Mouse (Mus musculus): ENCODE results near the gene Rhno1. TPM values are rescaled to one million over a fixed set of nuclear protein-coding genes. Genes with fewer than 3 reads are reported as not detected.
"Not testable (repeated sequence)": the region's sequence is repeated elsewhere in the genome, so short reads cannot be mapped to it uniquely, and the experiment has no call there.

Gene Rhno1
- polyA plus RNA-seq, 1 experiment from 2014 or later: 118 TPM

DNA sequence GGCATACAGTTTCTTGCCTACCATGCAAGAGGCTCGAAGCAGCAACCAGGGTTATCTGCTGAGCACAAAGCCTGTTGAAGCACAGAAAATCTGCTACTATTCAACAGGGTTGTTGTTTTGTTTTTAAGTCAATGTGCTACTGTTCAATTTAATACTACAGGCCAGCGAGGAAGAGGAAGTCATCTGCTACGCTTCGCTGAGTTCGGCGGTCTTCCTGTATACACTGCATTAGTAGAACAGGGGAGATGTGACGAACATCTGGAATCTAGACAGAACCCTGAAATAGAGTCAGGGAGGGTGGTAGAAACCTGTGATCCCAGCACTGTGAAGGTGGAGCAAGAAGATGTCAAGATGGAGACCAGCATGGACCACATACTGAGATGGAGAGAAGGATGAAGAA, 21.0 kb upstream of the Rhno1 start:
- Histone ChIP-seq H3K4me3 (no peak overlapping the region), H3K27me3 (no peaks in the 10 kb centered on the region), H3K9me3 (no peaks in the 10 kb centered on the region), H3K4me2 (no peak overlapping the region), H3K36me3 (no peaks in the 10 kb centered on the region), H3K9ac (no peak overlapping the region), H3K27ac (no peak overlapping the region), H3K4me1 (no peaks in the 10 kb centered on the region)
- ATAC-seq (ENCODE audit: insufficient number of reproducible peaks, low FRiP score, low TSS enrichment, low read depth): no peak
- 80% methylated on average over 7 of the region's 7 CpGs for WGBS

DNA sequence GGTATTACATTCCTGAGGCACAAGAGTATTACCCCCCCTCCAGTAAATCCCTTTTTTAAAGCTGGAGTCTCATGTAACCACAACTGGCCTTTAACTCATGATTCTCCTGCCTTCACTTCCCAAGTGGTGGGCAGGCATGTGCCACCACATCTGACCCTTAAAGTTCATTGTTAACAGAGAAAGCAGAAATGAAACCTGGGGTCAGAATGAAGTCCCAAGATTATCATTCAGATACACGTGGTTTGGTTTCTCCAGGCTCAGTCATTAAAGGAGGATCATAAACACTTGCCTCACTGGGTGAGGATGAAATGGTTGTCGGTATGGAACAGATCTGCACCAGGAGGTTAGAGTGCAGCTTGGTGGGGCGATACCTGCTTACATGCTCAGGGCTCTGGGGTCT, 18.5 kb upstream of the Rhno1 start:
- 51% methylated on average over 3 of the region's 3 CpGs for WGBS
- H3K4me2 ChIP-seq: no peak overlapping the region
- no peaks in the 10 kb centered on the region for H3K27me3 ChIP-seq
- H3K27ac ChIP-seq: no peak overlapping the region
- no peak for ATAC-seq (ENCODE audit: insufficient number of reproducible peaks, low FRiP score, low TSS enrichment, low read depth)
- no peaks in the 10 kb centered on the region for H3K4me1 ChIP-seq
- H3K9me3 ChIP-seq: no peaks in the 10 kb centered on the region
- H3K36me3 ChIP-seq: peaks cover 4% of the 10 kb centered on the region
- no peak overlapping the region for H3K9ac ChIP-seq
- H3K4me3 ChIP-seq: no peak overlapping the region

DNA sequence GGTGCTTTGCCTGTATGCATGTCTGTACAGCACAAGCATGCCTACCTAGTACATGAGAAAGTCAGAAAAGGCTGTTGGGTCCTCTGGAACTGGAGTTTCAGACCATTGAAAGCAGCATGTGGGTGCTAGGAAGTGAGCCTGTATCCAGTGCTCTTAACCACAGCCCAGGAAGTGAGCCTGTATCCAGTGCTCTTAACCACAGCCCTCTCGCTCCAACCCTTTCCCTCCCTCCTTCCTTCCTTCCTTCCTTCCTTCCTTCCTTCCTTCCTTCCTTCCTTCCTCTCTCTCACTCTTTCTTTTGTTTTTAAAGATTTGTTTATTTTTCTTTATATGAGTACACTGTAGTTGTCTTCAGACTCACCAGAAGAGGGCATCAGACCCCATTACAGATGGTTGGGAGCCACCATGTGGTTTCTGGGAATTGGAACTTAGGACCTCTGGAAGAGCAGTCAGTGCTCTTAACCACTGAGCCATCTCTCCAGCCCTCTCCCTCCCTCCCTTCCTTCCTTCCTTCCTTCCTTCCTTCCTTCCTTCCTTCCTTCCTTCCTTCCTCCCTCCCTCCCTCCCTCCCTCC, 18.0 kb upstream of the Rhno1 start:
- not testable (repeated sequence) for H3K4me3 ChIP-seq; H3K4me2 ChIP-seq; H3K36me3 ChIP-seq; H3K9me3 ChIP-seq; H3K27ac ChIP-seq; ATAC-seq (ENCODE audit: insufficient number of reproducible peaks, low FRiP score, low TSS enrichment, low read depth); H3K4me1 ChIP-seq; H3K9ac ChIP-seq; H3K27me3 ChIP-seq
- 73% methylated on average over 1 of the region's 1 CpGs for WGBS

DNA sequence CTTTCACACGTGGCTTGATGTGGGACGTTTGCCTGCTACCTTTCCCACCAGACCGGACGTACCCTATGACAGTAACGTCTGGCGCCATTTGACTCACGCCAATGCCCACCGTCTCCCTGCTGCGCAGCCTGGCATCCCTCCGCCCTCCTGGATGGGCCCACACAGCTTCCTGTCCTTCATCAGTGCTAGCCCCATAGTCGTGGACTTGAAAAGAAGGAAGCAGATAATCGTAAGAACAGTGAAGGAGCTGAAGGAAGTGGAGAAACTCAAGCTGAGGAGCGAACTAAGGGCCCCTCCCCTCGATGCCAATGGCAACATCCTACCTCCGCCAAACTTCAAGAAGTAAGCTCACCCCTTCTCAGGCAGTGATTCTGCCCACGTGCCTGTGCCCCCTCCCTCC, 16.9 kb upstream of the Rhno1 start:
- no peaks in the 10 kb centered on the region for H3K9me3 ChIP-seq
- H3K9ac ChIP-seq: no peak overlapping the region
- WGBS: 82% methylated on average over 16 of the region's 16 CpGs

DNA sequence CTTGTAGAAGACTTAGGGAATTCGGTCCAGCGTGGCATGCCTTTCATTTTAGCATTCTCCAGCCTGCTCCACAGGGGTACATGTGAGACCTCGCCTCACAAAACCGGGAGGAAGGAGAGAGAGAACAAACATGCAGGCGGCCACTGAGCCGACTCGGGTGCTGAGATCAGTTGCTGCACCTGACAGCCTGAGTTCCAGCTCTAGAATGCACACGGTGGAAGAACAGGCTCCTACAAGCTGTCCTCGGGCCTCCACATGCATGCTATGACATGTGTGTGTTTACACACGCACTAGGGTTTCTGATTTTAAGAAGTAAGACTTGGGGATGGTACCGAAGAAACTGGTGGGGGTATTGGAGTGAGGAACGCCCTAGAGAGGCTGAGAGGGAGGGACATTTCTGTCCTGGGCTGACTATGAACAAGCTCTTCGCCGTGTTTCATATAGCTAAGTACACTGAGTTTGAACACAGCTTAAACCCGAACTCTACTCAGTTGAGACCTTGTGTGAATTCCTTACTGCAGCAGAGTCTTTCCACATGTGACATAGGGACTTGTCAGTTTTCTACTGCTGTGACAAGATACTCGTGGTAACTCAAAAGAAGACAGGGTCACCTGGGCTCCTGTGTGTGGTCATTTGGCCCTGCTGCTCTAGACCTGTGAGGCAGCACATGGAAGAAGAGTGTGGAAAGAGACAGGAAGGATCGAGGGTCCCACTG, 13.8 kb upstream of the Rhno1 start:
- Histone ChIP-seq H3K27ac (peak overlapping the region; percentile 57; the same call in 1 of the 2 replicates), H3K9me3 (no peaks in the 10 kb centered on the region), H3K36me3 (peaks cover 44% of the 10 kb centered on the region), H3K4me1 (peaks cover 7% of the 10 kb centered on the region; the same call in 1 of the 2 replicates), H3K27me3 (no peaks in the 10 kb centered on the region), H3K9ac (no peak overlapping the region), H3K4me3 (no peak overlapping the region), H3K4me2 (no peak overlapping the region)
- WGBS: 78% methylated on average over 17 of the region's 17 CpGs
- ATAC-seq (ENCODE audit: insufficient number of reproducible peaks, low FRiP score, low TSS enrichment, low read depth): no peak

More for the DNA sequence above, 16.9 kb upstream of the Rhno1 start:
- Histone ChIP-seq H3K4me2 (no peak overlapping the region), H3K27ac (no peak overlapping the region), H3K36me3 (peaks cover 14% of the 10 kb centered on the region), H3K4me1 (peaks cover 6% of the 10 kb centered on the region; the same call in 1 of the 2 replicates), H3K27me3 (no peaks in the 10 kb centered on the region), H3K4me3 (no peak overlapping the region)
- no peak for ATAC-seq (ENCODE audit: insufficient number of reproducible peaks, low FRiP score, low TSS enrichment, low read depth)

GRCm38 (mm10) chr6:128375192-128375591, 12.5 kb upstream of the Rhno1 start, which contains the start of the genes Tex52 and Gm44596:
Tex52 (plus strand) TSS chr6:128375456.
Gm44596 (plus strand) TSS chr6:128375503.
- Histone ChIP-seq H3K27ac (peak within 1 kb of the TSS; percentile 57), H3K36me3 (peaks cover 57% of the 10 kb centered on the region), H3K4me3 (no peak within 1 kb of the TSS), H3K9me3 (no peaks in the 10 kb centered on the region), H3K27me3 (no peaks in the 10 kb centered on the region), H3K4me2 (no peak within 1 kb of the TSS), H3K9ac (no peak within 1 kb of the TSS), H3K4me1 (peaks cover 7% of the 10 kb centered on the region; the same call in 1 of the 2 replicates)
- 0 out of 2 replicates have a peak, but pooled peaks have one; percentile 15 for ATAC-seq (ENCODE audit: insufficient number of reproducible peaks, low FRiP score, low TSS enrichment, low read depth)
- WGBS: 52% methylated on average over 6 of the region's 6 CpGs

DNA sequence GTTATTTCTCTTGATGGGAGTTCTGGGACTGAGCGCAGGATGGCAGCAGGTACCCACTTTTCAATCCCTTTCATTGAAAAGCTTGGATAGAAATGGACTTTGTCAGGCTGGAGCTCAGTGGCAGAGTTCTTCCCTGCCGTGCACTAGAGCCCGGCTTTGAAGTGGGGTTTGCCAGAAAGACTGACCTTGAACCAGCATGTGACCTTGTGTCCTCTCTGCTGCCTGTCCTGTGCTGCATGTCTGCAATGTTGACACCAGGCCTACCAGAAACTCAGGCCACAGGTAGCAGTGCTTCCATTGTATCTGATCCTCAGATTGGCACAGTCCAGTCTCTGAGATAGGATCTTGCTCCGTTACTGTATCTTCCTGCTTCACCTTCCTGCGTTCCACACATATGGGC, 7.3 kb upstream of the Rhno1 start:
- 90% methylated on average over 5 of the region's 5 CpGs for WGBS
- Histone ChIP-seq H3K4me2 (no peak overlapping the region), H3K4me3 (no peak overlapping the region), H3K4me1 (peaks cover 13% of the 10 kb centered on the region), H3K9me3 (no peaks in the 10 kb centered on the region), H3K27ac (no peak overlapping the region), H3K9ac (no peak overlapping the region), H3K36me3 (peaks cover 92% of the 10 kb centered on the region), H3K27me3 (no peaks in the 10 kb centered on the region)
- no peak for ATAC-seq (ENCODE audit: insufficient number of reproducible peaks, low FRiP score, low TSS enrichment, low read depth)

GRCm38 (mm10) chr6:128366466-128366865, 3.8 kb upstream of the Rhno1 start:
- ATAC-seq (ENCODE audit: insufficient number of reproducible peaks, low FRiP score, low TSS enrichment, low read depth): no peak
- WGBS: 88% methylated on average over 5 of the region's 5 CpGs
- Histone ChIP-seq H3K4me2 (no peak overlapping the region), H3K4me3 (no peak overlapping the region), H3K9ac (no peak overlapping the region), H3K27ac (no peak overlapping the region), H3K27me3 (no peaks in the 10 kb centered on the region), H3K4me1 (peaks cover 26% of the 10 kb centered on the region), H3K9me3 (no peaks in the 10 kb centered on the region), H3K36me3 (peaks cover 58% of the 10 kb centered on the region)

DNA sequence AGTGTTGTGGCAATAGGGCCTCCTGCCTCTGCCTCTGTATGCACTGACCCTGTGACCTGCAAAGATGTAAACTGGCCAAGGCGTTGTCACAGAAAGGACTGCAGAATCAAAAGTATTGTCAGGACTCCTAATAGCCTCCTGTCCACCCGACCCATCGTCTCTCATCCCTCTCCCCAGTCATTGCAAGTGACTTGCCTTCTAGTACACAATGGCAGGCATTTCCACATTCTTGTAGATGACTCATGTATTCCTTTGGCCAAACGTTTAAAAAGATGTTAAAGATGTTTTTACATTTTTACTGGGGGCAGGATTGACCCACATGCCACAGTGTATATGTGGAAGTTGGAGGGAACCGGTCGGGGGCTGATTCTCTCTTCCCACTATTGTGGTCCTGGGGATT, 2.0 kb upstream of the Rhno1 start:
- H3K4me1 ChIP-seq: peaks cover 38% of the 10 kb centered on the region
- H3K27ac ChIP-seq: no peak overlapping the region
- H3K4me2 ChIP-seq: no peak overlapping the region
- no peaks in the 10 kb centered on the region for H3K27me3 ChIP-seq
- no peak overlapping the region for H3K9ac ChIP-seq
- no peaks in the 10 kb centered on the region for H3K9me3 ChIP-seq
- no peak overlapping the region for H3K4me3 ChIP-seq
- no peak for ATAC-seq (ENCODE audit: insufficient number of reproducible peaks, low FRiP score, low TSS enrichment, low read depth)
- WGBS: 78% methylated on average over 6 of the region's 6 CpGs
- H3K36me3 ChIP-seq: peaks cover 40% of the 10 kb centered on the region

- under 1% methylated on average over 45 of the region's 46 CpGs for WGBS
- Histone ChIP-seq H3K27me3 (no peaks in the 10 kb centered on the region), H3K4me3 (peak overlapping the region; percentile 88), H3K9me3 (no peaks in the 10 kb centered on the region), H3K36me3 (peaks cover 36% of the 10 kb centered on the region), H3K4me2 (peak overlapping the region; percentile 97), H3K4me1 (peaks cover 38% of the 10 kb centered on the region), H3K27ac (peak overlapping the region; percentile 97), H3K9ac (peak overlapping the region; percentile 91)
- ATAC-seq (ENCODE audit: insufficient number of reproducible peaks, low FRiP score, low TSS enrichment, low read depth): no peak; the same call in 1 of the 2 replicates
Observed at GRCm38 (mm10) chr6:128363007-128363825, 505 bp upstream of the Rhno1 start.

GRCm38 (mm10) chr6:128361901-128362300, 810 bp downstream of the Rhno1 start:
- no peak for ATAC-seq (ENCODE audit: insufficient number of reproducible peaks, low FRiP score, low TSS enrichment, low read depth)
- Histone ChIP-seq H3K27ac (peak overlapping the region; percentile 97), H3K36me3 (peaks cover 37% of the 10 kb centered on the region), H3K4me3 (peak overlapping the region; percentile 88), H3K4me2 (peak overlapping the region; percentile 97), H3K9ac (peak overlapping the region; percentile 91), H3K27me3 (no peaks in the 10 kb centered on the region), H3K4me1 (peaks cover 38% of the 10 kb centered on the region), H3K9me3 (no peaks in the 10 kb centered on the region)
- WGBS: 14% methylated on average over 9 of the region's 9 CpGs

- no peak for ATAC-seq (ENCODE audit: insufficient number of reproducible peaks, low FRiP score, low TSS enrichment, low read depth)
- H3K9ac ChIP-seq: no peak overlapping the region
- H3K9me3 ChIP-seq: no peaks in the 10 kb centered on the region
Observed at GRCm38 (mm10) chr6:128358999-128359398, 3.7 kb downstream of the Rhno1 start.

More at GRCm38 (mm10) chr6:128358999-128359398, 3.7 kb downstream of the Rhno1 start:
- Histone ChIP-seq H3K4me1 (peaks cover 34% of the 10 kb centered on the region), H3K27ac (no peak overlapping the region), H3K27me3 (no peaks in the 10 kb centered on the region), H3K4me2 (no peak overlapping the region), H3K36me3 (peaks cover 25% of the 10 kb centered on the region), H3K4me3 (no peak overlapping the region)
- 22% methylated on average over 2 of the region's 2 CpGs for WGBS

All from limb, embryonic 15.5 days (tissue).